Mouse (Mus musculus): ENCODE data around the gene AC141477.1. TPM values are rescaled to one million over a fixed set of nuclear protein-coding genes. Genes with fewer than 3 reads are reported as not detected.

AC141477.1 gene
- total RNA-seq, 1 experiment from 2014 or later = not detected

GRCm38 (mm10) chr10:76408520-76408919 lies 31.7 kb downstream of the AC141477.1 start:
- DNase-seq = no peak

- DNase-seq = no peak
These were observed 47.6 kb downstream of the AC141477.1 start for GRCm38 (mm10) chr10:76392596-76392995.

GRCm38 (mm10) chr10:76391786-76392185 lies 48.5 kb downstream of the AC141477.1 start:
- peak; percentile 18 for DNase-seq

GRCm38 (mm10) chr10:76391166-76391565 lies 49.1 kb downstream of the AC141477.1 start:
- no peak for DNase-seq

Other genes starting within 250 kb of the AC141477.1 start
- 19.3 and 19.6 TPM in 2 replicates for gene Prmt2, start 202.6 kb downstream of the AC141477.1 start, total RNA-seq (2021)
- 48.4 and 82.5 TPM in 2 replicates for gene S100b, start 186.6 kb downstream of the AC141477.1 start, total RNA-seq (2021)
- gene Dip2a, start 95.2 kb downstream of the AC141477.1 start, total RNA-seq (2021) = 31.1 and 31.6 TPM in 2 replicates
- 18.6 and 20.1 TPM in 2 replicates for gene Pcnt, start 2.3 kb upstream of the AC141477.1 start, total RNA-seq (2021)
- gene 2610028H24Rik, start 8.6 kb upstream of the AC141477.1 start, total RNA-seq (2021) = not detected in 2 replicates
- 27.2 and 34.4 TPM in 2 replicates for gene Mcm3ap, start 28.5 kb upstream of the AC141477.1 start, total RNA-seq (2021)
- gene Ybey, start 28.7 kb upstream of the AC141477.1 start, total RNA-seq (2021) = 2.9 and 3.4 TPM in 2 replicates
- 28.1 and 35.8 TPM in 2 replicates for gene Lss, start 91.1 kb upstream of the AC141477.1 start, total RNA-seq (2021)
- not detected in 2 replicates for gene Spatc1l, start 121.8 kb upstream of the AC141477.1 start, total RNA-seq (2021)
- 1.8 and 25.8 TPM in 2 replicates for gene Ftcd, start 135.2 kb upstream of the AC141477.1 start, total RNA-seq (2021)
- gene Col6a2, start 183.2 kb upstream of the AC141477.1 start, total RNA-seq (2021) = 89.0 and 97.1 TPM in 2 replicates

Data from adrenal gland, postnatal 14 days (tissue).